Mouse (Mus musculus) limb, embryonic 15.5 days (tissue): Measurements from ENCODE around the gene Apoa1. TPM values are rescaled to one million over a fixed set of nuclear protein-coding genes. Genes with fewer than 3 reads are reported as not detected.

Source experiments
- ATAC-seq: fragments of 200-750 bp; cut with Nextera tagmentation; 2 replicates; pipeline ENCODE4 v1.8.0; 2017; ENCODE audit warnings: low read depth, moderate TSS enrichment; ENCODE audit not compliant: insufficient number of reproducible peaks, low FRiP score, low TSS enrichment
- H3K27ac ChIP-seq: fragments of 300-500 bp; sonication (generic); 2 replicates; pipeline ENCODE4 v1.5.1; 2015; ENCODE audit warnings: moderate library complexity, mild to moderate bottlenecking, inconsistent platforms
- H3K27me3 ChIP-seq: fragments of 300-500 bp; sonication (generic); 2 replicates; pipeline ENCODE4 v1.6.1; 2015; ENCODE audit warnings: inconsistent platforms
- H3K36me3 ChIP-seq: fragments of 300-500 bp; sonication (generic); 2 replicates; pipeline ENCODE4 v1.6.1; 2015; ENCODE audit warnings: inconsistent platforms
- H3K4me1 ChIP-seq: fragments of 300-500 bp; sonication (generic); 2 replicates; pipeline ENCODE4 v1.6.1; 2015; ENCODE audit warnings: inconsistent platforms
- H3K4me2 ChIP-seq: fragments of 300-500 bp; sonication (generic); 2 replicates; pipeline ENCODE4 v1.6.1; 2015; ENCODE audit warnings: mild to moderate bottlenecking, inconsistent platforms
- H3K4me3 ChIP-seq: fragments of 300-500 bp; sonication (generic); 2 replicates; pipeline ENCODE4 v1.5.1; 2015; ENCODE audit warnings: mild to moderate bottlenecking, inconsistent platforms
- H3K9ac ChIP-seq: fragments of 300-500 bp; sonication (generic); 2 replicates; pipeline ENCODE4 v1.6.1; 2015; ENCODE audit warnings: inconsistent platforms
- H3K9me3 ChIP-seq: fragments of 300-500 bp; sonication (generic); 2 replicates; pipeline ENCODE4 v1.6.1; 2016; ENCODE audit warnings: inconsistent platforms
- WGBS: fragments of 180-500 bp; shearing (Covaris S2); methylation state at CpG from one replicate; pipeline ENCODE4 v1.1.7; 2015; 5-methylcytosine and 5-hydroxymethylcytosine counted together
- polyA plus RNA-seq: library from polyadenylated mRNA; unstranded; fragments of >200 nt; fragmentation: Nextera tagmentation; extraction: Ambion mirVana; gene quantifications from 2 replicates; pipeline ENCODE4 v1.2.1, GENCODE M21; 2015

Apoa1 gene
- polyA plus RNA-seq, 1 experiment from 2014 or later: 14.1 TPM

- no peak overlapping the region for H3K4me2 ChIP-seq
- H3K9ac ChIP-seq: no peak overlapping the region
- 83% methylated on average over 5 of the region's 5 CpGs for WGBS
- H3K27me3 ChIP-seq: peaks cover 20% of the 10 kb centered on the region
- H3K9me3 ChIP-seq: no peaks in the 10 kb centered on the region
- peaks cover 18% of the 10 kb centered on the region for H3K4me1 ChIP-seq
- H3K36me3 ChIP-seq: no peaks in the 10 kb centered on the region
- no peak overlapping the region for H3K27ac ChIP-seq
- no peak overlapping the region for H3K4me3 ChIP-seq
- no peak for ATAC-seq
Measured at GRCm38 (mm10) chr9:46269125-46269524, 40.7 kb downstream of the Apoa1 start.

DNA sequence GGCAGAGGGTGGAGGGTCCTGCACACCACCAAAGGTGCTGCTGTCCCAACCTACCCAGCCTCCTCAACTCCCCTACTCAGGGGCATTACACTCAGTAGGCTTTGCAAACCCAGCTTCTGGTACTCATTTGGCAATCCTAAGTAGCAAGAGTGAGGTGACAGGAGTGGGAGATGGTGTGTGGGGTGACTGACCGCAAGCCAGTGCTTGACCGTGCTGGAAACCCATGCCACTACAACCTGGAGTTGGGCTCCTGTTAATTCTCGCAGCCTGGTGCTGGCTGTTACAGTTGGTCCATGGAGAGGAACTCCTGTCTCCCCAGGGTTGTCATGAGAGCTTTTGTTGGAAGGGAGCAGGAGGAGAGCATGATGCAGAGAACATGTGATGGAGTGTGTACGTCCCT is 42.4 kb downstream of the Apoa1 start:
- Histone ChIP-seq H3K9me3 (no peaks in the 10 kb centered on the region), H3K27me3 (peaks cover 20% of the 10 kb centered on the region), H3K4me2 (no peak overlapping the region), H3K27ac (no peak overlapping the region), H3K9ac (no peak overlapping the region), H3K4me1 (peaks cover 21% of the 10 kb centered on the region), H3K36me3 (peaks cover 14% of the 10 kb centered on the region), H3K4me3 (no peak overlapping the region)
- no peak for ATAC-seq
- WGBS: 90% methylated on average over 4 of the region's 4 CpGs

DNA sequence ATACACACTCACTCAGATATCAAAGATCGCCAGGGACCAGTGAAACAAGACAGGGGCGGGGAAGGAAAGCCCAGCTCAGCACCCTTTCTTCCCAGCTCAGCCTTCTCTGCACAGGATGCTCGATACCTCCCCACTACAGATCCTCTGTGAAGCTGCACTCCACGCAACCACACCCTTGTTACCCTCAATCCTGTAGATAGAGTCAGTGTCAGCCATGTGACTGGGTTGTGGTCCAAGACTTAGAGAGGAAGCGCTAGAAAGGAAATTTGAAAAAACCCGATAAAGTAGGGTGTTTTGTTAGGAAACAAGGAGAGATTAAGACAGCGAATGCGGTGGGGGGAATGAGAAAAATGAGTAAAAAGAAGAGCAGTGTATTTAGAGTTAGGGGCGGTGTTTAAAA is 43.7 kb downstream of the Apoa1 start:
- H3K27me3 ChIP-seq: peaks cover 20% of the 10 kb centered on the region
- H3K4me1 ChIP-seq: peaks cover 21% of the 10 kb centered on the region
- no peak overlapping the region for H3K4me2 ChIP-seq
- ATAC-seq: no peak
- peaks cover 27% of the 10 kb centered on the region for H3K36me3 ChIP-seq
- WGBS: 86% methylated on average over 9 of the region's 9 CpGs
- H3K4me3 ChIP-seq: peak overlapping the region; percentile 80; the same call in 1 of the 2 replicates
- H3K9me3 ChIP-seq: no peaks in the 10 kb centered on the region
- no peak overlapping the region for H3K9ac ChIP-seq
- no peak overlapping the region for H3K27ac ChIP-seq

- no peaks in the 10 kb centered on the region for H3K9me3 ChIP-seq
- H3K9ac ChIP-seq: peak within 1 kb of the TSS; percentile 52
- peaks cover 20% of the 10 kb centered on the region for H3K27me3 ChIP-seq
- H3K36me3 ChIP-seq: peaks cover 35% of the 10 kb centered on the region
- peak within 1 kb of the TSS; percentile 80 for H3K4me3 ChIP-seq
- 6% methylated on average over 45 of the region's 45 CpGs for WGBS
- H3K27ac ChIP-seq: peak within 1 kb of the TSS; percentile 79
- peak within 1 kb of the TSS; percentile 74 for H3K4me2 ChIP-seq
- peak; percentile 84 for ATAC-seq
- H3K4me1 ChIP-seq: peaks cover 21% of the 10 kb centered on the region
Measured at GRCm38 (mm10) chr9:46272677-46273454, 44.5 kb downstream of the Apoa1 start, which contains the start of gene Zpr1. Gene Zpr1 (plus strand): TSS chr9:46273064.

GRCm38 (mm10) chr9:46274494-46274893 is 46.1 kb downstream of the Apoa1 start:
- 87% methylated on average over 9 of the region's 9 CpGs for WGBS
- Histone ChIP-seq H3K27me3 (peaks cover 13% of the 10 kb centered on the region), H3K4me3 (no peak overlapping the region), H3K27ac (no peak overlapping the region), H3K4me2 (0 out of 2 replicates have a peak overlapping the region, but pooled peaks have one; percentile 74), H3K9me3 (no peaks in the 10 kb centered on the region), H3K4me1 (peaks cover 21% of the 10 kb centered on the region), H3K36me3 (peaks cover 47% of the 10 kb centered on the region), H3K9ac (no peak overlapping the region)
- no peak for ATAC-seq

Other genes with a start within 250 kb of the Apoa1 start
- gene Pafah1b2, start 215.9 kb upstream of the Apoa1 start, polyA plus RNA-seq: 182 and 188 TPM in 2 replicates
- 10.6 and 11.8 TPM in 2 replicates for gene Sik3, start 215.8 kb upstream of the Apoa1 start, polyA plus RNA-seq
- not detected in 2 replicates for gene Apoc3, start 7.1 kb downstream of the Apoa1 start, polyA plus RNA-seq
- 0.24 TPM in 1 of 2 replicates, not detected in the other for gene Apoa4, start 12.1 kb downstream of the Apoa1 start, polyA plus RNA-seq
- gene Apoa5, start 40.1 kb downstream of the Apoa1 start, polyA plus RNA-seq: not detected in 2 replicates
- 56.6 and 60.0 TPM in 2 replicates for gene Zpr1, start 44.5 kb downstream of the Apoa1 start, polyA plus RNA-seq
- 19.9 and 23.5 TPM in 2 replicates for gene Bud13, start 54.4 kb downstream of the Apoa1 start, polyA plus RNA-seq
- gene 4931429L15Rik, start 91.4 kb downstream of the Apoa1 start, polyA plus RNA-seq: not detected in 2 replicates